Mouse (Mus musculus) intestine, embryonic 16.5 days (tissue): ENCODE data around the gene Olfr159. TPM values are rescaled to one million over a fixed set of nuclear protein-coding genes. Genes with fewer than 3 reads are reported as not detected.

Experiments used
- ATAC-seq: fragments of 200-750 bp; cut with Nextera tagmentation; 2 replicates; pipeline ENCODE4 v1.8.0; 2017; ENCODE audit warnings: moderate TSS enrichment, moderate library complexity
- H3K27ac ChIP-seq: fragments of 300-500 bp; sonication (generic); 2 replicates; pipeline ENCODE4 v1.5.1; 2014; ENCODE audit warnings: mild to moderate bottlenecking, low read length
- H3K27me3 ChIP-seq: fragments of 300-500 bp; sonication (generic); replicated peaks from 2 replicates; pipeline ENCODE4 v1.6.1; 2014; ENCODE audit warnings: low read length, control low read depth, mixed read lengths; ENCODE audit not compliant: control insufficient read depth, insufficient read depth
- H3K36me3 ChIP-seq: fragments of 300-500 bp; sonication (generic); 2 replicates; pipeline ENCODE4 v1.6.1; 2014; ENCODE audit warnings: low read length, control low read depth; ENCODE audit not compliant: control insufficient read depth, insufficient read depth
- H3K4me1 ChIP-seq: fragments of 300-500 bp; sonication (generic); 2 replicates; pipeline ENCODE4 v1.6.1; 2014; ENCODE audit warnings: low read length, control low read depth, mixed read lengths; ENCODE audit not compliant: control insufficient read depth, insufficient read depth
- H3K4me2 ChIP-seq: fragments of 300-500 bp; sonication (generic); 2 replicates; pipeline ENCODE4 v1.6.1; 2014; ENCODE audit warnings: low read depth, low read length, control low read depth
- H3K4me3 ChIP-seq: fragments of 300-500 bp; sonication (generic); 2 replicates; pipeline ENCODE4 v1.5.1; 2014; ENCODE audit warnings: mild to moderate bottlenecking, low read length
- H3K9ac ChIP-seq: fragments of 300-500 bp; sonication (generic); 2 replicates; pipeline ENCODE4 v1.6.1; 2014; ENCODE audit warnings: low read depth, low read length
- H3K9me3 ChIP-seq: fragments of 300-500 bp; sonication (generic); 2 replicates; pipeline ENCODE4 v1.6.1; 2016; ENCODE audit warnings: low read length, control low read depth; ENCODE audit not compliant: control insufficient read depth
- WGBS: fragments of 180-500 bp; shearing (Covaris S2); extraction: QIAGEN DNeasy Blood & Tissue Kit; methylation state at CpG from one replicate; pipeline ENCODE4 v1.1.7; 2014; 5-methylcytosine and 5-hydroxymethylcytosine counted together
- polyA plus RNA-seq: library from polyadenylated mRNA; unstranded; fragments of >200 nt; fragmentation: Nextera tagmentation; extraction: Ambion mirVana; gene quantifications from 2 replicates; pipeline ENCODE4 v1.2.1, GENCODE M21; 2015

The Olfr159 gene
- polyA plus RNA-seq, 1 experiment from 2014 or later = not detected

GRCm38 (mm10) chr4:43733186-43733585 lies 37.6 kb downstream of the Olfr159 start:
- Histone ChIP-seq H3K9me3 (no peaks in the 10 kb centered on the region), H3K4me2 (no peak overlapping the region), H3K27me3 (no peaks in the 10 kb centered on the region), H3K36me3 (no peaks in the 10 kb centered on the region), H3K9ac (no peak overlapping the region), H3K4me1 (peaks cover 24% of the 10 kb centered on the region), H3K4me3 (no peak overlapping the region), H3K27ac (no peak overlapping the region)
- WGBS = 77% methylated on average over 5 of the region's 5 CpGs
- no peak for ATAC-seq

- ATAC-seq = no peak
- H3K9ac ChIP-seq = no peak overlapping the region
- peaks cover 33% of the 10 kb centered on the region for H3K4me1 ChIP-seq
- H3K27me3 ChIP-seq = no peaks in the 10 kb centered on the region
- H3K9me3 ChIP-seq = no peaks in the 10 kb centered on the region
- no peak overlapping the region for H3K4me2 ChIP-seq
- 14% methylated on average over 1 of the region's 1 CpGs for WGBS
- H3K4me3 ChIP-seq = no peak overlapping the region
- H3K36me3 ChIP-seq = no peaks in the 10 kb centered on the region
- H3K27ac ChIP-seq = no peak overlapping the region
These were observed 38.6 kb downstream of the Olfr159 start for GRCm38 (mm10) chr4:43732171-43732570.

GRCm38 (mm10) chr4:43730750-43731297 lies 40.0 kb downstream of the Olfr159 start:
- Histone ChIP-seq H3K4me2 (no peak overlapping the region), H3K27me3 (no peaks in the 10 kb centered on the region), H3K9ac (no peak overlapping the region), H3K36me3 (no peaks in the 10 kb centered on the region), H3K27ac (no peak overlapping the region), H3K4me1 (peaks cover 42% of the 10 kb centered on the region), H3K4me3 (no peak overlapping the region), H3K9me3 (no peaks in the 10 kb centered on the region)
- no peak for ATAC-seq
- WGBS = 63% methylated on average over 21 of the region's 21 CpGs

- H3K4me1 ChIP-seq = peaks cover 42% of the 10 kb centered on the region
- 49% methylated on average over 14 of the region's 14 CpGs for WGBS
- no peak for ATAC-seq
- H3K27me3 ChIP-seq = no peaks in the 10 kb centered on the region
- H3K36me3 ChIP-seq = no peaks in the 10 kb centered on the region
- H3K9me3 ChIP-seq = no peaks in the 10 kb centered on the region
- no peak within 1 kb of the TSS for H3K9ac ChIP-seq
- H3K4me2 ChIP-seq = no peak within 1 kb of the TSS
- H3K4me3 ChIP-seq = no peak within 1 kb of the TSS
- peak within 1 kb of the TSS; percentile 85 for H3K27ac ChIP-seq
These were observed 40.8 kb downstream of the Olfr159 start, which contains the start of gene Spaar for GRCm38 (mm10) chr4:43729794-43730550. Gene Spaar (plus strand): TSS chr4:43730034.

GRCm38 (mm10) chr4:43729126-43729525 lies 41.7 kb downstream of the Olfr159 start:
- Histone ChIP-seq H3K4me2 (no peak overlapping the region), H3K27ac (peak overlapping the region; percentile 85), H3K9me3 (no peaks in the 10 kb centered on the region), H3K36me3 (no peaks in the 10 kb centered on the region), H3K4me3 (no peak overlapping the region), H3K9ac (no peak overlapping the region), H3K27me3 (no peaks in the 10 kb centered on the region), H3K4me1 (peaks cover 42% of the 10 kb centered on the region)
- WGBS = 70% methylated on average over 3 of the region's 3 CpGs
- ATAC-seq = no peak

- Histone ChIP-seq H3K4me2 (0 out of 2 replicates have a peak overlapping the region, but pooled peaks have one; percentile 4), H3K27ac (peak overlapping the region; percentile 85), H3K4me1 (peaks cover 42% of the 10 kb centered on the region), H3K36me3 (no peaks in the 10 kb centered on the region), H3K9ac (peak overlapping the region; percentile 42; the same call in 1 of the 2 replicates), H3K4me3 (no peak overlapping the region), H3K9me3 (no peaks in the 10 kb centered on the region), H3K27me3 (no peaks in the 10 kb centered on the region)
- peak; percentile 75 for ATAC-seq
- 12% methylated on average over 5 of the region's 5 CpGs for WGBS
These were observed 42.2 kb downstream of the Olfr159 start for GRCm38 (mm10) chr4:43728576-43728954.

- H3K4me2 ChIP-seq = 0 out of 2 replicates have a peak overlapping the region, but pooled peaks have one; percentile 4
- no peaks in the 10 kb centered on the region for H3K27me3 ChIP-seq
- no peaks in the 10 kb centered on the region for H3K9me3 ChIP-seq
- peak overlapping the region; percentile 85 for H3K27ac ChIP-seq
- H3K4me3 ChIP-seq = no peak overlapping the region
- peak overlapping the region; percentile 42; the same call in 1 of the 2 replicates for H3K9ac ChIP-seq
- 65% methylated on average over 7 of the region's 7 CpGs for WGBS
- peaks cover 42% of the 10 kb centered on the region for H3K4me1 ChIP-seq
- peak; percentile 50 for ATAC-seq
- no peaks in the 10 kb centered on the region for H3K36me3 ChIP-seq
These were observed 42.9 kb downstream of the Olfr159 start for GRCm38 (mm10) chr4:43727718-43728575.

GRCm38 (mm10) chr4:43726995-43727394 lies 43.8 kb downstream of the Olfr159 start, which contains the start of gene Hrct1:
Gene Hrct1 (plus strand): TSS chr4:43727188.
- peak; percentile 78 for ATAC-seq
- Histone ChIP-seq H3K4me3 (no peak within 1 kb of the TSS), H3K4me1 (peaks cover 42% of the 10 kb centered on the region), H3K9me3 (no peaks in the 10 kb centered on the region), H3K4me2 (no peak within 1 kb of the TSS), H3K27me3 (no peaks in the 10 kb centered on the region), H3K27ac (peak within 1 kb of the TSS; percentile 85), H3K36me3 (no peaks in the 10 kb centered on the region), H3K9ac (peak within 1 kb of the TSS; percentile 42; the same call in 1 of the 2 replicates)
- WGBS = 15% methylated on average over 3 of the region's 3 CpGs
